Mouse (Mus musculus) neural tube, embryonic 15.5 days (tissue): ENCODE data around the gene Asns. TPM values are rescaled to one million over a fixed set of nuclear protein-coding genes. Genes with fewer than 3 reads are reported as not detected.

Experiments used
- ATAC-seq: fragments of 200-750 bp; cut with Nextera tagmentation; 2 replicates; pipeline ENCODE4 v1.8.0; 2017; ENCODE audit warnings: mild to moderate bottlenecking, moderate TSS enrichment, moderate library complexity; ENCODE audit not compliant: low FRiP score
- H3K27ac ChIP-seq: fragments of 300-500 bp; sonication (generic); replicated peaks from 2 replicates; pipeline ENCODE4 v1.5.1; 2015; ENCODE audit warnings: mild to moderate bottlenecking, inconsistent platforms
- H3K27me3 ChIP-seq: fragments of 300-500 bp; sonication (generic); replicated peaks from 2 replicates; pipeline ENCODE4 v1.6.1; 2015; ENCODE audit warnings: inconsistent platforms
- H3K36me3 ChIP-seq: fragments of 300-500 bp; sonication (generic); 2 replicates; pipeline ENCODE4 v1.6.1; 2015; ENCODE audit warnings: inconsistent platforms
- H3K4me1 ChIP-seq: fragments of 300-500 bp; sonication (generic); 2 replicates; pipeline ENCODE4 v1.6.1; 2015; ENCODE audit warnings: inconsistent platforms
- H3K4me2 ChIP-seq: fragments of 300-500 bp; sonication (generic); 2 replicates; pipeline ENCODE4 v1.6.1; 2015; ENCODE audit warnings: inconsistent platforms, mild to moderate bottlenecking, moderate library complexity
- H3K4me3 ChIP-seq: fragments of 300-500 bp; sonication (generic); replicated peaks from 2 replicates; pipeline ENCODE4 v1.5.1; 2015; ENCODE audit warnings: mild to moderate bottlenecking, inconsistent platforms
- H3K9ac ChIP-seq: fragments of 300-500 bp; sonication (generic); replicated peaks from 2 replicates; pipeline ENCODE4 v1.6.1; 2015; ENCODE audit warnings: mild to moderate bottlenecking, inconsistent platforms
- H3K9me3 ChIP-seq: fragments of 300-500 bp; sonication (generic); replicated peaks from 2 replicates; pipeline ENCODE4 v1.6.1; 2016; ENCODE audit warnings: inconsistent platforms
- WGBS: fragments of 180-500 bp; shearing (Covaris S2); methylation state at CpG from one replicate; pipeline ENCODE4 v1.1.7; 2015; ENCODE audit warnings: mixed read lengths; 5-methylcytosine and 5-hydroxymethylcytosine counted together
- polyA plus RNA-seq: library from polyadenylated mRNA; unstranded; fragments of >200 nt; fragmentation: Nextera tagmentation; extraction: Ambion mirVana; gene quantifications from 2 replicates; pipeline ENCODE4 v1.2.1, GENCODE M21; 2015

Asns gene
- 108 and 114 TPM in 2 replicates for polyA plus RNA-seq

DNA sequence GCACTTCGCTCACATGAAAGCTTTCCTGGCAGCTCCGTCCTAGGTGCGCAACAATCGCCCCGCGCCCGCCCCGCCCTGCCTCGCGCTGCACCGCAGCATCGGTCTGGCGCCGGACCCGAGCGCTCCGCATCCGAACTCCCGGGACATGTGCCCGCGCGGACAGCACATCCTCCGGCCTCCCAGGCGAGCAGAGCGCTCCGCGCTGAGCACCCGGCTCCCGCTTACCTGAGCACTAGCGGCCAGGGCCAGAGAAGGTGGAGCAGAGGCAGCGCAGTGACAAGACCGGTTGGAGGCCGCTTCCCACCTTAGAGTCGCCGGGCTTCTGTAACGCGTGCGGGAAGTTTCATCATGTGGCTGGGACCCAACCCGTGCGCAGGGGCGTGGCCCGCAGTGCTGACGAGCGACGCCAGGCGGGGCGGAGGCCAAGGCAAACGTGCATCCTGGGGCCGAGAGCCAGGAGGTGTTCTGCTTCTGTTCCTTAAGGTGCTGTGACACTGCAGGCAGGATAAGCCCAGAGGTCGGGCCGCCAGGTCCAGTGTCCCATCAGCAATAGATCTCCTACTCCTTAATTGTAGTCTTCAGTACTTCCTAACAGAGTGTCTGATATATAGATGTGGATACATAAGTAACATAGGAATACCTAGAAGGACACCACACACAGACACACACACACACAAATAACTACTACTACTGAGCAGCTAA is at the start of gene Asns:
Gene Asns, minus strand, starts transcription at position 371 of the 702 bp plus-strand sequence.
- ATAC-seq: peak; percentile 97
- peaks cover 4% of the 10 kb centered on the region for H3K4me1 ChIP-seq
- H3K36me3 ChIP-seq: no peaks in the 10 kb centered on the region
- under 1% methylated on average over 51 of the region's 51 CpGs for WGBS
- H3K4me3 ChIP-seq: peak within 1 kb of the TSS; percentile 87
- peak within 1 kb of the TSS; percentile 90 for H3K4me2 ChIP-seq
- H3K9me3 ChIP-seq: no peaks in the 10 kb centered on the region
- peak within 1 kb of the TSS; percentile 85 for H3K9ac ChIP-seq
- peak within 1 kb of the TSS; percentile 82 for H3K27ac ChIP-seq
- H3K27me3 ChIP-seq: no peaks in the 10 kb centered on the region

DNA sequence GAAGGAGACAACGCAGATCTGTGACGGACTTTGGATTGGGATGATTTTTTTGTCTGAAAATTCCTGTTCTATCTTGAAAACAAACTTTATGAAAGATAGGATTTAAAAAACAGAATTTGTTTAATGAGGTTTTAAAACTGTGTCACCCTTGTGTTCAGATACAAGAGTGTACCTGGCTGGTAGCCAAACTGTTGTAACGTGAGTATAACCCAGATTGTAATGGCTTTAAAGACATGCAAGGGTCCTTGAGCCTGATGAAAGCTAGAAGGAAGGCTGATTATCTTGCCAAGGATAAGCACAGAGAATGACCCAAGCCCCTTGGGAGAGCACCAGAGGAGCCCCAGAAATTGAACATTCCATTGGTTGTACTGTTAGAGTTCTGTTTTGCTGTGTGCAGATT is 48.7 kb upstream of the Asns start:
- ATAC-seq: no peak
- H3K4me3 ChIP-seq: no peak overlapping the region
- no peaks in the 10 kb centered on the region for H3K27me3 ChIP-seq
- H3K4me2 ChIP-seq: no peak overlapping the region
- no peaks in the 10 kb centered on the region for H3K4me1 ChIP-seq
- no peak overlapping the region for H3K9ac ChIP-seq
- 72% methylated on average over 3 of the region's 3 CpGs for WGBS
- H3K36me3 ChIP-seq: no peaks in the 10 kb centered on the region
- H3K9me3 ChIP-seq: no peaks in the 10 kb centered on the region
- H3K27ac ChIP-seq: no peak overlapping the region

DNA sequence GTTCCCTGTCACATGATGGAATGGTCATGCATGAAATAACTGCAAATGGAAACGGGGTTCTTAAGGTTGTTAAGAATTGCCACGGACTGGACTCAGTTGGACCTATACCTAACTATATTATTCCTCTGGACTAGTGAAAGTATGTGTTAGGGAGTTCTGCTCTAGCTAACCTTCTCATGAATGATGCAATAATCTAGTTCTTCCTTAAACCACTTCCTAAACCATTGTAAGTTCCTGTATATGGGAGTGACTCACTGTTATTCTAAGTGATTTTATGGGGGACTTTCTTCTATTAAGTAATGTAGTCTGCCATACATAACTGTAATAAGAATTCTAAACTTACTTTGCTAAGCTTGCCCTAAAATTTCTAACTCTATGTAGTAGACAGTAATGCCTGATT is 44.8 kb upstream of the Asns start:
- Histone ChIP-seq H3K4me2 (no peak overlapping the region), H3K4me1 (0 out of 2 replicates have a peak, but pooled peaks cover under 1% of the 10 kb centered on the region), H3K4me3 (no peak overlapping the region), H3K36me3 (no peaks in the 10 kb centered on the region), H3K27ac (no peak overlapping the region), H3K27me3 (no peaks in the 10 kb centered on the region), H3K9ac (no peak overlapping the region), H3K9me3 (no peaks in the 10 kb centered on the region)
- no peak for ATAC-seq
- 95% methylated on average over 2 of the region's 2 CpGs for WGBS

DNA sequence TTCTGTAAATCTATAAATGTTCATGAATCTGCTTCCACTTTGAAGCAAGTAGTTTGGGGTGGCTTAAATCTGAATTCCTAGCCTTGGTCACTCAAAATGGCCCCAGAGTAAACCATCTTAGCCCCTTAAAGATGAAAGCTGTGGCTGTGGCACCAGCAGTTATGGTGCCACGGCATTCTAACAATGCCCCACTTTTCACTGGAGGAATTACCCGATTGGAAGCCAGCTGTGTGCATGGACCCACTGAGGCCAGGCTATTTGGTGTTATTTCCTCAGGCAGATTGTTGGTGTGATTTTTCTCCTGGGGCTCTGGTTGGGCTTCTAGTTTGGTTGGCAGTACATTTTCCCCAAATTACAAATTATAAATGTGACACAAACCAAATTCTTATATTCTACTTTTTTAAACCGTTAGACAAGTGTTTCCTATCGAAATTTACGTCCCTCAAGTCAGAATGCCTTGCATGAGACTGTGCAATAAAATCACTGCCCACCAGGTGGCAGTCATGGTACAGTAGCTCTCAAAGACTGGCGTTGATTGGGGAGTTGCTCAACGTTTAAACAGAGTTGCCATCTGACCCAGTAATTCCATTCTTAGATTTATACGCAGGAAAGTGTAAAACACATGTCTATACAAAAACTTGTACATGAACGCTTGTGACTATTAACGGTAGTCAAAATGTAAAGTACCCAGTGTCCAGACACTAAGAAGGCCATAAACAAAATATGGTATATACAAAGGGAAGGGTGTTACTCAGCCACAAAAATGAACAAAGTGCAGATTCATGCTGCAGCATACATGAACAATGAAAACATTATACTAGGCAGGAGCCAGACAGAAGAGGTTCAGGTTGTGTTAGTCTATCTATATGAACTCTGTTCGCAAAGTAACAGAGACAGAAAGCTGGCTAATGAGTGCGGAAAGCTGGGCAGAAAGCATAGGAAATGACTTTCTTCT is 40.0 kb upstream of the Asns start:
- Histone ChIP-seq H3K9me3 (no peaks in the 10 kb centered on the region), H3K4me1 (0 out of 2 replicates have a peak, but pooled peaks cover 4% of the 10 kb centered on the region), H3K27me3 (no peaks in the 10 kb centered on the region), H3K36me3 (no peaks in the 10 kb centered on the region), H3K27ac (no peak overlapping the region), H3K4me3 (no peak overlapping the region), H3K4me2 (no peak overlapping the region), H3K9ac (no peak overlapping the region)
- 40% methylated on average over 12 of the region's 12 CpGs for WGBS
- peak; percentile 85 for ATAC-seq

DNA sequence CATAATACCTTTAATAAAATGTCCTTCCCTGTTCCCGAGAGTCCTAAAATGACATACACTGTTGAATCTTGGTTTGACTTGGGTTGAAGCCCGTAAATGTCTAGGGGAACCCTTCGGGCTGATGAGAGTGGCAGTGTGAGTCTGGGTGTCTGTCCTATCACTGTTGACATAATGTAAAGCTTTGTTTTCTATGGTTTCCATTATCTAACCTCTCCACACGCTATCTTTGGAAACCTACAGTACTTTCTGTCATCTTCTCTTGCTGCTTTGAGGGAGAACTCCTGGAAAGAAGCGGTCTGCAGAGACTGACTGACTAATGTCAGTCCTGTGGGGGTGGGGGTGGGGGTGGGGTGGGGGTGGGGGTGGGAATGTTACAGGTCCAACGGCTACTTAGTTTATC is 39.0 kb upstream of the Asns start:
- H3K9me3 ChIP-seq: no peaks in the 10 kb centered on the region
- no peaks in the 10 kb centered on the region for H3K36me3 ChIP-seq
- WGBS: 94% methylated on average over 6 of the region's 6 CpGs
- ATAC-seq: no peak
- H3K4me1 ChIP-seq: 0 out of 2 replicates have a peak, but pooled peaks cover 4% of the 10 kb centered on the region
- H3K9ac ChIP-seq: no peak overlapping the region
- H3K4me3 ChIP-seq: no peak overlapping the region
- no peak overlapping the region for H3K27ac ChIP-seq
- H3K27me3 ChIP-seq: no peaks in the 10 kb centered on the region
- H3K4me2 ChIP-seq: no peak overlapping the region

DNA sequence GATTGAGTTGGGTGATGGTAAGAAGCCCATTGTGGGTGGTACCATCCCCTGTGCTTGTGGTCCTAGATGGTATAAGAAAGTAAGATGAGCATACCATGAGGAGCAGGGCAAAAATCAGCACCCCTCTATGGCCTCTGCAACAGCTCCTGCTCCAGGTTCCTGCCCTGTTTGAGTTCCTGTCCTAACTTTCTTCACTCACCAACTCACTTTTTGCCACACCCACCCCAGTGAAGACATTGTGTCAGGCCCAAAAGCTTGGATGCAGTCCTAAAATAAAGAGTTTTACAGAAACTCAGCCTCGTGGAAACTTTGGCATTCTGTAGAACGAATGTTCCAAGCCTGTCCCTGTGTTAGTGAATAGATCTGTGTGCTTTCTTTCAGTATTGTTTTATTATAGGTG is 36.1 kb upstream of the Asns start:
- no peak overlapping the region for H3K4me3 ChIP-seq
- 84% methylated on average over 2 of the region's 2 CpGs for WGBS
- no peak overlapping the region for H3K9ac ChIP-seq
- no peaks in the 10 kb centered on the region for H3K27me3 ChIP-seq
- H3K4me2 ChIP-seq: no peak overlapping the region
- H3K36me3 ChIP-seq: no peaks in the 10 kb centered on the region
- H3K27ac ChIP-seq: no peak overlapping the region
- H3K9me3 ChIP-seq: no peaks in the 10 kb centered on the region
- 0 out of 2 replicates have a peak, but pooled peaks cover 4% of the 10 kb centered on the region for H3K4me1 ChIP-seq
- ATAC-seq: no peak

DNA sequence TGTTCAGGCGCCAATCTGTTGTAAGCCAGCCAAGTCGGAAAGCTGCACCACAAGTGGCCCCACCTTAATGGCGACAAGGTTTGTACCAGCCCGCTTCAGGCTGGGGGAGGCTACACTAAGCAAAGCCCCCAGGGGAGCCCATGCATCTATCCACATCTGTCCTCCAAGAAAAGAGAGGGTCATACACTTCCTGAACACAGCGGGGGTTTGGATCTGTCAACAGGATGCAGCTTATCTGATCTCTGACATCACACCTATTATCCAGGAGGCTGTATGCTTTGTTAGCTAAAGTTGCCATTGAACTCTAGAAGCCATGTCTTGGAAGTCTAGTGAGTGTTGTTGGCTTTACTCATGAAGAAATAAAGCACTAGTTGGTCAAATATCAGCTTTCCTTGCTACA is 35.2 kb upstream of the Asns start:
- H3K27me3 ChIP-seq: no peaks in the 10 kb centered on the region
- H3K4me1 ChIP-seq: 0 out of 2 replicates have a peak, but pooled peaks cover 4% of the 10 kb centered on the region
- no peak overlapping the region for H3K4me2 ChIP-seq
- ATAC-seq: no peak
- WGBS: 88% methylated on average over 5 of the region's 5 CpGs
- no peak overlapping the region for H3K4me3 ChIP-seq
- H3K9ac ChIP-seq: no peak overlapping the region
- H3K36me3 ChIP-seq: no peaks in the 10 kb centered on the region
- H3K27ac ChIP-seq: no peak overlapping the region
- no peaks in the 10 kb centered on the region for H3K9me3 ChIP-seq

DNA sequence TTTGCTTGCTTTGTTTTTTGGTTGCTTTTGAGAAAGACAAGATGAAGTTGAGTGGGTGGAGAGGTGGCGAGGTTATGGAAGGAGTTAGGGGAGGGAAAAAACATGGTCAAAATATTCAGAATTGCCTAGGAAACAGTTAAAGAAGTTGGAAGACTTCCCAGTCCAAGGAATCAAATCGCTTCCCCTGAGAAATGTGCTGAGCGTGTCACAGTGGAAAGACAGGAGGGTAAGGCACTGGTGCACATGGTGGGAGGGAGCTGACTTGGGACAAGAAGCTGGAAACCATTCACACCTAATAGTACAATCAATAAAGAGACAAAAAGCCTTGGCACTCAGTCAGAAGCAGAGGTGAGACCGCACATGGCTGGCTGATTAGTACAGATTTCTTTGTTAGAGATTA is 23.2 kb upstream of the Asns start:
- H3K9me3 ChIP-seq: no peaks in the 10 kb centered on the region
- H3K27ac ChIP-seq: no peak overlapping the region
- H3K4me2 ChIP-seq: no peak overlapping the region
- no peak for ATAC-seq
- no peaks in the 10 kb centered on the region for H3K36me3 ChIP-seq
- 64% methylated on average over 4 of the region's 4 CpGs for WGBS
- H3K4me1 ChIP-seq: no peaks in the 10 kb centered on the region
- no peak overlapping the region for H3K4me3 ChIP-seq
- no peaks in the 10 kb centered on the region for H3K27me3 ChIP-seq
- H3K9ac ChIP-seq: no peak overlapping the region

DNA sequence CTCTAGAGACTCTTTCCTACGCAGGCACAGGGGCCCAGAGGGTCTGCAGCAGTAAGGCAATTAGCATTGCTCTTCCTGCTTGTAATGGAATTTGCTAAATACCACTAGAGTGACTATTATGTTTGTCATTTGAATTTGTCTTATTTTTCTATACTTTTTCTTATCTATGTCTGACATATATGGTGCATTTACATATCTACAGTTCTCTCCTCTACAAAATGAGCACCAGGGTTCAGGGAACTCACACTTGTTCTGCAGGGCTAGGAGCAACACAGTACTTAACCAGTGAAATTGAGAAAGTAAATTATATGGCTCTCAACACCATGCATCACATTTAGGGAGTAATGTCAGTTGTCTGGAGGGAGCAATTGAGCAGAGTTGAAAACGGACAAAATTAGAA is 21.2 kb upstream of the Asns start:
- no peaks in the 10 kb centered on the region for H3K9me3 ChIP-seq
- H3K27ac ChIP-seq: no peak overlapping the region
- H3K4me3 ChIP-seq: no peak overlapping the region
- no peaks in the 10 kb centered on the region for H3K4me1 ChIP-seq
- no peak overlapping the region for H3K9ac ChIP-seq
- no peaks in the 10 kb centered on the region for H3K27me3 ChIP-seq
- 45% methylated on average over 2 of the region's 2 CpGs for WGBS
- ATAC-seq: no peak
- no peaks in the 10 kb centered on the region for H3K36me3 ChIP-seq
- H3K4me2 ChIP-seq: no peak overlapping the region

DNA sequence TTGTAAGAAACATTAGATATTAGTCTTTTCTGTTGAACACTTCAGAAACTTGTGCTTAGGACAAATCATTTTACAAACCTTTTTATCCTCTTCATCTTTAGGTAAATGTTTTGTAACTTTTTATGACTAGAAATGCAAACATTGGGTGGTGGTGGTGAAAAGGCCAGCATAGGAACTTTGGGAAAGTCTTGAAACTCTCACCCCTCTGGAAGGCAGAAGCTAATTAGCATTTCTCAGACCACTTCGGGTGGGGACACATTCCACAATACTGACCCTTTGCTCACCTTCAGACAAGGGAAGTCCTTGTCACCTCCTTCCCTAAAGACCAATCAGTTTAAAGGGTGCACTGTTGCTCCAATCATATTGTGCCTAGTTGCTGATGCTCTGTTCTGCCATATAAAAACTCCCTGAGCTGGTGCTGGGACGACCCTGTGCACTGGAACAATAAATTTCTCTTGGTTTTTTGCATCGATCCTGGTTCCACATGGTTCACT is 18.8 kb upstream of the Asns start:
- Histone ChIP-seq H3K4me2 (no peak overlapping the region), H3K4me3 (no peak overlapping the region), H3K9me3 (no peaks in the 10 kb centered on the region), H3K36me3 (no peaks in the 10 kb centered on the region), H3K27me3 (no peaks in the 10 kb centered on the region), H3K27ac (no peak overlapping the region), H3K9ac (no peak overlapping the region), H3K4me1 (no peaks in the 10 kb centered on the region)
- no peak for ATAC-seq
- WGBS: 69% methylated on average over 3 of the region's 3 CpGs

DNA sequence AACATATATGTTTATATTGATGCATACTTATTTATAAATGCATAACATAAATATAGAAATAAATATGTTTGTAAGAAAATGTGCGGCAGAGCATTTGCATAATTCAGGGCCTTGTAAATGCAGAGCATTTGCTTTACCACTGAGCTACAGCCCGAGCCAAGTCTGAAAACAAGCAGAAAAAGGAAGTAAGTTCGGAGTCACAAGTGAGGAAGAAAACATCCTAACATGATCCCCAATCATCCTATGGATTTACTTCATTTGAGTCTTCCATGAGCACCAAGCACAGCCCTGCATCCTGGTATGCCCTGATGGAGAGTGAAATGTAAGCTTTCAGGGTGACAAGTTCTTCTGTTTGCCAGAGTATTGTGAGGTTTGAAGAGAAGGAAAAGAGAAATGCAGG is 15.2 kb upstream of the Asns start:
- no peaks in the 10 kb centered on the region for H3K36me3 ChIP-seq
- 84% methylated on average over 3 of the region's 3 CpGs for WGBS

More for the DNA sequence above, 15.2 kb upstream of the Asns start:
- Histone ChIP-seq H3K4me3 (no peak overlapping the region), H3K27me3 (no peaks in the 10 kb centered on the region), H3K4me1 (no peaks in the 10 kb centered on the region), H3K9me3 (no peaks in the 10 kb centered on the region), H3K27ac (no peak overlapping the region), H3K4me2 (no peak overlapping the region), H3K9ac (no peak overlapping the region)
- ATAC-seq: no peak
